Mouse (Mus musculus): ENCODE results near the gene Filip1l. TPM values are rescaled to one million over a fixed set of nuclear protein-coding genes. Genes with fewer than 3 reads are reported as not detected.

Filip1l gene
- polyA plus RNA-seq, 1 experiment from 2014 or later, result 32.6 TPM

- peak overlapping the region; percentile 52 for H3K9ac ChIP-seq (ENCODE audit: low read length)
- no peak overlapping the region for H3K27ac ChIP-seq (ENCODE audit: low read length)
- ATAC-seq (ENCODE audit: low read depth), result peak; percentile 85
- H3K36me3 ChIP-seq (ENCODE audit: control insufficient read depth, insufficient read depth, low read length), result no peaks in the 10 kb centered on the region
- 30% methylated on average over 18 of the region's 18 CpGs for WGBS
- peaks cover 10% of the 10 kb centered on the region; the same call in 1 of the 2 replicates for H3K4me1 ChIP-seq (replicated peaks; ENCODE audit: control insufficient read depth, insufficient read depth, low read length)
- no peaks in the 10 kb centered on the region for H3K27me3 ChIP-seq (ENCODE audit: control insufficient read depth, insufficient read depth, low read depth, low read length)
- H3K4me2 ChIP-seq (ENCODE audit: low read depth, low read length), result peak overlapping the region; percentile 37
- no peaks in the 10 kb centered on the region for H3K9me3 ChIP-seq (ENCODE audit: control insufficient read depth, low read length)
- H3K4me3 ChIP-seq (ENCODE audit: low read length), result no peak overlapping the region; the same call in 1 of the 2 replicates
Measured at GRCm38 (mm10) chr16:57362679-57363401, 9.9 kb downstream of the Filip1l start.

GRCm38 (mm10) chr16:57364498-57364897 lies 11.6 kb downstream of the Filip1l start:
- Histone ChIP-seq H3K4me3 (ENCODE audit: low read length) (no peak overlapping the region), H3K27ac (ENCODE audit: low read length) (no peak overlapping the region), H3K4me2 (ENCODE audit: low read depth, low read length) (no peak overlapping the region), H3K36me3 (ENCODE audit: control insufficient read depth, insufficient read depth, low read length) (no peaks in the 10 kb centered on the region), H3K4me1 (replicated peaks; ENCODE audit: control insufficient read depth, insufficient read depth, low read length) (peaks cover 10% of the 10 kb centered on the region; the same call in 1 of the 2 replicates), H3K27me3 (ENCODE audit: control insufficient read depth, insufficient read depth, low read depth, low read length) (no peaks in the 10 kb centered on the region), H3K9ac (ENCODE audit: low read length) (no peak overlapping the region), H3K9me3 (ENCODE audit: control insufficient read depth, low read length) (no peaks in the 10 kb centered on the region)
- 59% methylated on average over 7 of the region's 7 CpGs for WGBS
- ATAC-seq (ENCODE audit: low read depth), result no peak

DNA sequence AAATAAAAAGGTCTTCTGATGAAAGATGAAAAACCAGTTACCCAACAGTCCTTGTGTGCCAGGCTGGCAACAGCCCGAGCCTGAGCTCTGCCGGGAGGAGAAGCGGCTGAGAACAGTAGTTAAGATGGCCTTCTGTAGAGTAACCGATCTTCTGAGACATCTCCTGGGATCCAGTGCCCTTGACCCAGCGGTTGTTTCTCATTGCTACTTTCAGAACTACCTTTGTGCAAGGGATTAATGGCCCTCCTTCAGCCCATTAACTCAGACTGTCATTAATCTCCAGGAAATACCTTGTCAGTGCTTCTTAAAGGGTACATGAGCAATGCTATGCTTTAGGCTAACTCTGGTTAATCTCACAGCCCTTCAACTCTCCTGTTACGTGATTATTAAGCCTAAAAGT lies 13.2 kb downstream of the Filip1l start:
- no peak for ATAC-seq (ENCODE audit: low read depth)
- Histone ChIP-seq H3K9ac (ENCODE audit: low read length) (no peak overlapping the region), H3K4me2 (ENCODE audit: low read depth, low read length) (no peak overlapping the region), H3K27ac (ENCODE audit: low read length) (no peak overlapping the region), H3K36me3 (ENCODE audit: control insufficient read depth, insufficient read depth, low read length) (no peaks in the 10 kb centered on the region), H3K27me3 (ENCODE audit: control insufficient read depth, insufficient read depth, low read depth, low read length) (no peaks in the 10 kb centered on the region), H3K4me1 (replicated peaks; ENCODE audit: control insufficient read depth, insufficient read depth, low read length) (peaks cover 10% of the 10 kb centered on the region; the same call in 1 of the 2 replicates), H3K9me3 (ENCODE audit: control insufficient read depth, low read length) (no peaks in the 10 kb centered on the region), H3K4me3 (ENCODE audit: low read length) (no peak overlapping the region)
- WGBS, result 66% methylated on average over 6 of the region's 6 CpGs

GRCm38 (mm10) chr16:57366941-57367694 lies 14.2 kb downstream of the Filip1l start:
- 44% methylated on average over 18 of the region's 18 CpGs for WGBS
- H3K36me3 ChIP-seq (ENCODE audit: control insufficient read depth, insufficient read depth, low read length), result no peaks in the 10 kb centered on the region
- no peaks in the 10 kb centered on the region for H3K27me3 ChIP-seq (ENCODE audit: control insufficient read depth, insufficient read depth, low read depth, low read length)
- no peaks in the 10 kb centered on the region for H3K9me3 ChIP-seq (ENCODE audit: control insufficient read depth, low read length)
- no peak for ATAC-seq (ENCODE audit: low read depth)
- no peak overlapping the region for H3K4me3 ChIP-seq (ENCODE audit: low read length)
- H3K9ac ChIP-seq (ENCODE audit: low read length), result no peak overlapping the region
- H3K4me2 ChIP-seq (ENCODE audit: low read depth, low read length), result no peak overlapping the region
- no peak overlapping the region for H3K27ac ChIP-seq (ENCODE audit: low read length)
- H3K4me1 ChIP-seq (replicated peaks; ENCODE audit: control insufficient read depth, insufficient read depth, low read length), result peaks cover 10% of the 10 kb centered on the region; the same call in 1 of the 2 replicates

DNA sequence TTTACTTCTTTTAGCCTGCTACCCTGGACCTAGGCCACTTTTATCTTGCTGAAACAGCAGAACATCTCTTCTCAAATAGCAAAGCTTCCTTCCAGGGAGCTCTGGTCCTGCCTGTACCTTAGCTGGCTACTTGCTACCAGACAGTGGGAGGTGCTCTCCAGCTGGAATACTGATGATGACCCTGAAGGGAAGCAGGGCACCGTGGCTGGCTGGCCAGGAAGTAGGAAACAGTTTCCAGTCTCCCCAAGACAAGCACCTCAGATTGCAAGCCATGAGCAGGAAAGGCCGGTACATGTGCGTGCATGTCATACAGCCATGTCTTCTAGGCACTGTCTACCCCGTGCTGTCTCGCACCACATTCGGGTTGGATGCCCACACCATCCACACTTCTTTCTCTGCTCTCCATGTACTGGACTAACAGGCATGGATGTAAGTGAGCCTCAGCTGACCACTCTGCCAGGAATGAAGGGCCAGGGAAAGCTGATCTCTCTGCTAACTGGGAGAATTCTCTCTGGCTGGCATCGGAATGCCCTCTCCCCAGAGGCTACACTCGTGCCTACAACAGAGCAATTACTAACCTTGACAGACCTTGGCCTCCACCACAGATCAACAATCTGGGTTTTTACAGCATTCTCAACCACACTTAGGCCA lies 17.1 kb downstream of the Filip1l start:
- Histone ChIP-seq H3K36me3 (ENCODE audit: control insufficient read depth, insufficient read depth, low read length) (no peaks in the 10 kb centered on the region), H3K4me2 (ENCODE audit: low read depth, low read length) (no peak overlapping the region), H3K4me3 (ENCODE audit: low read length) (no peak overlapping the region), H3K27me3 (ENCODE audit: control insufficient read depth, insufficient read depth, low read depth, low read length) (no peaks in the 10 kb centered on the region), H3K27ac (ENCODE audit: low read length) (no peak overlapping the region), H3K4me1 (replicated peaks; ENCODE audit: control insufficient read depth, insufficient read depth, low read length) (peaks cover 2% of the 10 kb centered on the region; the same call in 1 of the 2 replicates), H3K9ac (ENCODE audit: low read length) (no peak overlapping the region), H3K9me3 (ENCODE audit: control insufficient read depth, low read length) (no peaks in the 10 kb centered on the region)
- no peak for ATAC-seq (ENCODE audit: low read depth)
- 70% methylated on average over 8 of the region's 8 CpGs for WGBS

GRCm38 (mm10) chr16:57372156-57372555 lies 19.3 kb downstream of the Filip1l start:
- 73% methylated on average over 3 of the region's 3 CpGs for WGBS
- H3K9me3 ChIP-seq (ENCODE audit: control insufficient read depth, low read length), result no peaks in the 10 kb centered on the region
- no peak overlapping the region for H3K27ac ChIP-seq (ENCODE audit: low read length)
- no peak overlapping the region for H3K9ac ChIP-seq (ENCODE audit: low read length)
- no peak overlapping the region for H3K4me2 ChIP-seq (ENCODE audit: low read depth, low read length)
- no peak overlapping the region for H3K4me3 ChIP-seq (ENCODE audit: low read length)
- ATAC-seq (ENCODE audit: low read depth), result no peak
- H3K36me3 ChIP-seq (ENCODE audit: control insufficient read depth, insufficient read depth, low read length), result no peaks in the 10 kb centered on the region
- no peaks in the 10 kb centered on the region; the same call in 1 of the 2 replicates for H3K4me1 ChIP-seq (replicated peaks; ENCODE audit: control insufficient read depth, insufficient read depth, low read length)
- H3K27me3 ChIP-seq (ENCODE audit: control insufficient read depth, insufficient read depth, low read depth, low read length), result no peaks in the 10 kb centered on the region

GRCm38 (mm10) chr16:57375248-57375837 lies 22.4 kb downstream of the Filip1l start:
- Histone ChIP-seq H3K9me3 (ENCODE audit: control insufficient read depth, low read length) (no peaks in the 10 kb centered on the region), H3K27me3 (ENCODE audit: control insufficient read depth, insufficient read depth, low read depth, low read length) (no peaks in the 10 kb centered on the region), H3K4me2 (ENCODE audit: low read depth, low read length) (no peak overlapping the region), H3K36me3 (ENCODE audit: control insufficient read depth, insufficient read depth, low read length) (no peaks in the 10 kb centered on the region), H3K27ac (ENCODE audit: low read length) (no peak overlapping the region), H3K4me3 (ENCODE audit: low read length) (no peak overlapping the region), H3K9ac (ENCODE audit: low read length) (no peak overlapping the region), H3K4me1 (replicated peaks; ENCODE audit: control insufficient read depth, insufficient read depth, low read length) (no peaks in the 10 kb centered on the region)
- 85% methylated on average over 7 of the region's 7 CpGs for WGBS
- no peak for ATAC-seq (ENCODE audit: low read depth)

DNA sequence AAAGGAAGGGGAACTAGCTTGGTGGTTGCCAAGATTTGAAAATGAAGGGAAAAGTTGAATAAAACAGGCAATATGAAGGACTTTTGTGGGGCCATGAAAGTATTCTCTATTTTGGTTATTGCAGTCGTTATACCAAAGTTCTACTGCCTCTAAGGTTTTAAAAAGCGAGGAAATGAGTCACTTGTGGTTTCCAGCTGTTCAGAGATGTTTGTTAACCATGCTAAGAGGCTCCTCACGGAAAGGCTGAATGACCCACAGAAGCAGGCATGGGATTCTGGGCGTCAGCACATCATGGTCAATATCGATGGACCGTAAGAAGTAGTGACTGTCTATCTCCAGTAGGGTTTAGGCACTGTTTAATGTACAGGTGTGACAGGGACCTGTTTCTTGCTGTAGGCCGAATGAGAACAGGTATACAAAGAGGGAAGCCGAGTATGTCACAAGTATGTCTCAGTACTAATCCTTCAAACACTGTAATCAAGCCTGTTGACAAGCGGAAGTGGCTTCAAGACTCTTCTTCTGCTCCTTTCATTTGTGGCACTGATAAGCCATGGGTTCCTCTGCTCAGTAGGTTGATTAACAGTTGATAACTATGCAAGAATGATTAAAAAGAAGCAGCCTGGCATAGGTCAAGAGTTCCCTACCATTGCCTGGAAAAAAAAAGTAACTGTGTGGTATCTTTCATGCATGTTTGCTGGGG lies 25.9 kb downstream of the Filip1l start:
- Histone ChIP-seq H3K9me3 (ENCODE audit: control insufficient read depth, low read length) (no peaks in the 10 kb centered on the region), H3K36me3 (ENCODE audit: control insufficient read depth, insufficient read depth, low read length) (no peaks in the 10 kb centered on the region), H3K27me3 (ENCODE audit: control insufficient read depth, insufficient read depth, low read depth, low read length) (no peaks in the 10 kb centered on the region), H3K9ac (ENCODE audit: low read length) (no peak overlapping the region), H3K27ac (ENCODE audit: low read length) (no peak overlapping the region), H3K4me2 (ENCODE audit: low read depth, low read length) (no peak overlapping the region), H3K4me1 (replicated peaks; ENCODE audit: control insufficient read depth, insufficient read depth, low read length) (peaks cover under 1% of the 10 kb centered on the region), H3K4me3 (ENCODE audit: low read length) (no peak overlapping the region)
- WGBS, result 78% methylated on average over 9 of the region's 9 CpGs
- no peak for ATAC-seq (ENCODE audit: low read depth)
